Mouse (Mus musculus): ENCODE data around the gene Csn1s1. TPM values are rescaled to one million over a fixed set of nuclear protein-coding genes. Genes with fewer than 3 reads are reported as not detected.

Csn1s1 gene
- 0.06 TPM in 1 of 2 replicates, not detected in the other for polyA plus RNA-seq (2012)

DNA sequence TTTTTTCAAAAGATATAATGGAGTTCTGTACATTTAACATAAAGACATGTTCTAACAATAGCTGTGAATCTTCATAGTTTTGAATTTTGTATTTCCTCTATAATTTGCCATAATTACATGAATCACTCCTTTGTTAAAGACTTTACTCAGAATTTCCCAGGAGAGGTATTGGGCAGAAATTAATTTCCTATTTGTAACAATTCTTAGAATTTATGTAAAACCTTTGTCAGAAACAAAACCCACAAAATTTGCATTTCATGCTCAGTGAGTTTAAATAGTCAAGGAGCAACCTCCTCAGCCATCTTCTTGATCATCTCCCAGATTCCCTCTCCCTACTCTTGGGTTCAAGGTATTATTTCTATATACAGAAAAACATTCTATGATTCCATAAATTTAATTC, at the start of gene Csn1s1:
TSS of gene Csn1s1 (plus strand) at position 301 of the 400 bp plus-strand sequence.
- H3K36me3 ChIP-seq (ENCODE audit: control insufficient read depth) = no peaks in the 10 kb centered on the region
- H3K9me3 ChIP-seq (ENCODE audit: control insufficient read depth, low read length) = no peaks in the 10 kb centered on the region
- H3K4me1 ChIP-seq (ENCODE audit: control insufficient read depth) = no peaks in the 10 kb centered on the region
- H3K4me3 ChIP-seq (replicated peaks) = no peak within 1 kb of the TSS
- TF ChIP-seq GATA1 (IDR thresholded peaks at IDR 0.05; ENCODE audit: low read length) (no peak), TAL1 (IDR thresholded peaks at IDR 0.05; ENCODE audit: low read length) (no peak)
- H3K27me3 ChIP-seq (ENCODE audit: control insufficient read depth) = no peaks in the 10 kb centered on the region

DNA sequence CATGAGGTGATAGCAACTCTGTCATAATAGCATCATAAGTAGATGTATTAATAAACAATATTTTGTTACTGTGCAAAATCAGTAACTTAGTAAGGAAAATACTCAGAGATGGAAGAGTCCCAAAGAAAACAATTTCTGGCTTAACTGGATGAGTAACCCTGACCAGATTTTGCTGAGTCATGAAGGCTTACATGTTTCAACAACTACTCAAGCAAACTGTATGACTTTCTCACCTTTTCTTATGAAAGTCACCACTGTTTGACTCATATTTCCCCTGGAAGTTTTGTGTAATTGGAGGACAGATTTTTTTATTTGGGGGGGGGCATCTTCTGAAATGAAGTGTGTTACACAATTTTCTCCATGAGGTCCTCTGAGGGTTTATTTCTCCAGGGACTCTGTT, 43.3 kb upstream of the Csn1s1 start:
- Histone ChIP-seq H3K36me3 (ENCODE audit: control insufficient read depth) (no peaks in the 10 kb centered on the region), H3K4me1 (ENCODE audit: control insufficient read depth) (no peaks in the 10 kb centered on the region), H3K4me3 (replicated peaks) (no peak overlapping the region), H3K9me3 (ENCODE audit: control insufficient read depth, low read length) (no peaks in the 10 kb centered on the region; the same call in 1 of the 2 replicates), H3K27me3 (ENCODE audit: control insufficient read depth) (no peaks in the 10 kb centered on the region)
- TF ChIP-seq TAL1 (IDR thresholded peaks at IDR 0.05; ENCODE audit: low read length) (no peak), GATA1 (IDR thresholded peaks at IDR 0.05; ENCODE audit: low read length) (no peak)

DNA sequence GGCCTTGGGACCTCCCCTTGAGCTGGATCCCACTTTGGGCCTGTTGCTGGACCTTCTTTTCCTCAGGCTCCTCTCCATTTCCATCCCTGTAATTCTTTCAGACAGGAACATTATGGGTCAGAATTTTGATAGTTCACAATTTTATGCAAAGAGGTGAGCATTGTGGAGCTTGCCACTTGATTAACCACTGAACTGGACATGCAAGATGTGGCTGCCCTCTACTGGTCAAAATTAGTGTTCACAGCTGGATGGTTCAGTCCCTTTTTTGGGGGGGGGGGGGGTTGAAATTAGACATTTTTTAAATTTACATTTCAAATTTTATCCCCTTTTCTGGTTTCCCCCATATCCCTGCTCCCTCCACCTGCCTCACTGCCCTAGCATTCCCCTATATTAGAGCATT, 23.2 kb upstream of the Csn1s1 start:
- no peaks in the 10 kb centered on the region for H3K4me1 ChIP-seq (ENCODE audit: control insufficient read depth)
- no peaks in the 10 kb centered on the region for H3K36me3 ChIP-seq (ENCODE audit: control insufficient read depth)
- TF ChIP-seq GATA1 (IDR thresholded peaks at IDR 0.05; ENCODE audit: low read length) (no peak), TAL1 (IDR thresholded peaks at IDR 0.05; ENCODE audit: low read length) (no peak)
- H3K4me3 ChIP-seq (replicated peaks) = no peak overlapping the region
- no peaks in the 10 kb centered on the region for H3K27me3 ChIP-seq (ENCODE audit: control insufficient read depth)
- H3K9me3 ChIP-seq (ENCODE audit: control insufficient read depth, low read length) = peaks cover 5% of the 10 kb centered on the region; the same call in 1 of the 2 replicates

DNA sequence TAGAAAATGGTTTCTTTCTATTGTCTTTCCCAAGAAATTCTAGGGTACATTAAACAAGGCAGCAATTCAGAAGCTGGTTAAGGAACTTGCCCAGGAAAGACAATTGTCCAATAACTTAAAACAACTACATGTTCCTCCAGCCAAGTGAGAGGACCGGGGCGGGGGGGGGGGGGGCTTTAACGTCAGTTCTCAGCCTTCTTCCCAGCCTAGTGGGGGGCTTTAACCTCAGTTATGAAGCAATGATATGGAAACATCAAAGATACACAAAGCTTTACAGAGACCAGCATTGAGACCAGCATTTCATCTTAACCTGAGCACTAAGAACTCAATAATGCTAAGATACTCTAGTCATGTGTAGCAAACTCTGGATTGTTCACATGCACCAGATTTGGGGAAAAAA, 33.5 kb downstream of the Csn1s1 start, which contains the start of gene Csn2:
TSS of gene Csn2 (minus strand) at position 101 of the 400 bp plus-strand sequence.
- Histone ChIP-seq H3K27me3 (ENCODE audit: control insufficient read depth) (no peaks in the 10 kb centered on the region), H3K36me3 (ENCODE audit: control insufficient read depth) (no peaks in the 10 kb centered on the region), H3K9me3 (ENCODE audit: control insufficient read depth, low read length) (no peaks in the 10 kb centered on the region), H3K4me3 (replicated peaks) (no peak within 1 kb of the TSS), H3K4me1 (ENCODE audit: control insufficient read depth) (no peaks in the 10 kb centered on the region)
- no peak for TF ChIP-seq GATA1 (IDR thresholded peaks at IDR 0.05; ENCODE audit: low read length)
- TF ChIP-seq TAL1 (IDR thresholded peaks at IDR 0.05; ENCODE audit: low read length) = no peak

DNA sequence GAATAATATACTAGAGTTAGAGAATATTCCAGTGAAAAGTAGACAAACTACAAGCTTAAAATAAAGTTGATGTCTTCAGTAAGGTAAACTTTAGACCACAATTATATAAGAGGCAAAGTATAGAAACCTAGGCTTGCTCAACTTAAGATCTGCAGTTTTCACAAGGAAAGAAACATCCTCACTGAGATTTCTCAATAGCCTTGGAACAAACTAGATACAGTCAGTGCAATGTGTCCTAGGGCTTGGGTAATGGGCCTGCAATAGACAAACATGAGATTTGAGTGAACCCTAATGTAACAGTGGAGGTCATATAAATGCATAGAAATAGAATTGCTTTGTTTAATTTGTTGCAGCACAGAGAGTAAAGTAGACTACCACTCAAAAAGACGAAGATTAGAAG, 39.9 kb downstream of the Csn1s1 start:
- Histone ChIP-seq H3K9me3 (ENCODE audit: control insufficient read depth, low read length) (no peaks in the 10 kb centered on the region), H3K4me3 (replicated peaks) (no peak overlapping the region), H3K27me3 (ENCODE audit: control insufficient read depth) (no peaks in the 10 kb centered on the region), H3K4me1 (ENCODE audit: control insufficient read depth) (no peaks in the 10 kb centered on the region), H3K36me3 (ENCODE audit: control insufficient read depth) (no peaks in the 10 kb centered on the region)
- TF ChIP-seq TAL1 (IDR thresholded peaks at IDR 0.05; ENCODE audit: low read length) = no peak
- no peak for TF ChIP-seq GATA1 (IDR thresholded peaks at IDR 0.05; ENCODE audit: low read length)

Other genes with a start within 250 kb of the Csn1s1 start
- gene Ugt2b38, start 242.0 kb upstream of the Csn1s1 start, polyA plus RNA-seq (2012) = not detected in 2 replicates
- gene Ugt2a2, start 183.9 kb upstream of the Csn1s1 start, polyA plus RNA-seq (2012) = not detected in 2 replicates
- gene Gm43638, start 179.4 kb upstream of the Csn1s1 start, polyA plus RNA-seq (2012) = not detected in 2 replicates
- not detected in 2 replicates for gene Ugt2a1, start 175.3 kb upstream of the Csn1s1 start, polyA plus RNA-seq (2012)
- gene Sult1b1, start 128.0 kb upstream of the Csn1s1 start, polyA plus RNA-seq (2012) = not detected in 2 replicates
- gene Sult1d1, start 97.2 kb upstream of the Csn1s1 start, polyA plus RNA-seq (2012) = not detected in 2 replicates
- gene Sult1e1, start 74.6 kb upstream of the Csn1s1 start, polyA plus RNA-seq (2012) = not detected in 2 replicates
- not detected in 2 replicates for gene Csn2, start 33.4 kb downstream of the Csn1s1 start, polyA plus RNA-seq (2012)
- not detected in 2 replicates for gene Csn1s2a, start 108.4 kb downstream of the Csn1s1 start, polyA plus RNA-seq (2012)
- not detected in 2 replicates for gene Csn1s2b, start 141.9 kb downstream of the Csn1s1 start, polyA plus RNA-seq (2012)
- gene Prr27, start 159.5 kb downstream of the Csn1s1 start, polyA plus RNA-seq (2012) = not detected in 2 replicates
- gene Odam, start 218.8 kb downstream of the Csn1s1 start, polyA plus RNA-seq (2012) = not detected in 2 replicates

Data from erythroblast, embryonic 14.5 days (primary cell).